Mouse (Mus musculus): ENCODE measurements around the gene Gm12216. TPM values are rescaled to one million over a fixed set of nuclear protein-coding genes. Genes with fewer than 3 reads are reported as not detected.
"Not testable (repeated sequence)": the region's sequence is repeated elsewhere in the genome, so short reads cannot be mapped to it uniquely, and the experiment has no call there.

The Gm12216 gene
- total RNA-seq, 2 experiments from 2014 or later, result not detected

GRCm38 (mm10) chr11:53758033-53758432, 101.0 kb downstream of the Gm12216 start:
- not testable (repeated sequence) for ATAC-seq (replicated peaks; ENCODE audit: low FRiP score, poor library complexity, severe bottlenecking)

- no peak for ATAC-seq (replicated peaks; ENCODE audit: low FRiP score, poor library complexity, severe bottlenecking)
Observed at GRCm38 (mm10) chr11:53757612-53758011, 101.4 kb downstream of the Gm12216 start.

- ATAC-seq (replicated peaks; ENCODE audit: low FRiP score, poor library complexity, severe bottlenecking), result no peak
Observed at GRCm38 (mm10) chr11:53755011-53755595, 104.0 kb downstream of the Gm12216 start.

GRCm38 (mm10) chr11:53749716-53750352, 109.2 kb downstream of the Gm12216 start:
- ATAC-seq (replicated peaks; ENCODE audit: low FRiP score, poor library complexity, severe bottlenecking), result no peak

DNA sequence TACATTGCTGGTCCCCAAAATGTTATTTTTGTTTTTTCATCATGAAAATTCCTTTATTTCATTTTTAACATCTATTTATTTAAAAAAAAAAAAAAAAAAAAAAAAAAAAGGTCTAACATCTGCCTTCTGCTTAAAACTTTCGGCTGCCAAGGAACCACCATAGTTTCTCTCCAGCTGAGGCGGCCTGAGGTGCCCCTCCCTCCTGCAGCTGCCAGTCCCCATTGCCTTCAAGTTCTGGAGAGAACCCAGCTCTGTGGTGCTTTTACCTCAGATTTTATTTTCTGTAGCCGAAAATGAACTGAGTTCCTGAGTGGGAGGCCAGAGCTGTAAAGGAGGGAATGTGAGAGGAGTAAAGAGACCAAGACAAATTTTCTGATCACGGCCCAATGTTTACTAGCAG, 109.8 kb downstream of the Gm12216 start:
- ATAC-seq (replicated peaks; ENCODE audit: low FRiP score, poor library complexity, severe bottlenecking), result no peak

GRCm38 (mm10) chr11:53748614-53749013, 110.4 kb downstream of the Gm12216 start:
- no peak for ATAC-seq (replicated peaks; ENCODE audit: low FRiP score, poor library complexity, severe bottlenecking)

DNA sequence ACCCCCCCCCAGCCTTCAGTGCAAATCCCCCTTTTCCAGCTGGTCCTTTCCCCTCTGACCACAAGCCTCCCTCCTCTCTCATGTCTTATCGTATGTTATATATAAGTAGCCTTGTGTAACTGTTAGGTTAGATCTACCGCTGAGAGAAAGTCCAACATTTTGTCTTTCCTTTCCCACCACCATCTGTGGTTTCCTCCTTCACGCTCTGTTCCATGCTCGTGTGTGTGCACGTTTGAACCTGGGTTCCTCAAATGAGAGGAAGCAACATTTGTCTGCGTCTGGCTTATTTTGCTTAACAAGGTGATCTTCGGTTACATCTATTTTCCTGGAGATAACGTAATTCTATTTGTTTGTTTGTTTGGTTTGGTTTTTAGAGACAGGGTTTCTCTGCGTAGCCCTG, 111.1 kb downstream of the Gm12216 start:
- no peak for ATAC-seq (replicated peaks; ENCODE audit: low FRiP score, poor library complexity, severe bottlenecking)

DNA sequence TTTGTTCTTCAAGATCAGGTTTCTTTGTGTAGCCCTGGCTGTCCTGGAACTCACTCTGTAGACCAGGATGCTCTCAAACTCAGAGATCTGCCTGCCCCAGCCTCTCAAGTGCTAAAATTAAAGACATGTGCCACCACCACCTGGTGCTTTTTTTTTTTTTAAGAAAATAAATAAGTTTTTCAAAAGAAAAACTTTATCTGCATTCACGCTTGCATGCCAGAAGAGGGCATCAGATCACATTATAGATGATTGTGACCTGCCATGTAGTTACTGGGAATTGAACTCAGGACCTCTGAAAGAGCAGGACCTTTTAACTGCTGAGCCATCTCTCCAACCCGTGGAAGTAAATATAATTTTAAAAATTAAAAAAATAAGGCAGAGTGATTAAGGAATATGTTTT, 113.8 kb downstream of the Gm12216 start:
- no peak for ATAC-seq (replicated peaks; ENCODE audit: low FRiP score, poor library complexity, severe bottlenecking)

GRCm38 (mm10) chr11:53742353-53742752, 116.7 kb downstream of the Gm12216 start:
- no peak for ATAC-seq (replicated peaks; ENCODE audit: low FRiP score, poor library complexity, severe bottlenecking)

DNA sequence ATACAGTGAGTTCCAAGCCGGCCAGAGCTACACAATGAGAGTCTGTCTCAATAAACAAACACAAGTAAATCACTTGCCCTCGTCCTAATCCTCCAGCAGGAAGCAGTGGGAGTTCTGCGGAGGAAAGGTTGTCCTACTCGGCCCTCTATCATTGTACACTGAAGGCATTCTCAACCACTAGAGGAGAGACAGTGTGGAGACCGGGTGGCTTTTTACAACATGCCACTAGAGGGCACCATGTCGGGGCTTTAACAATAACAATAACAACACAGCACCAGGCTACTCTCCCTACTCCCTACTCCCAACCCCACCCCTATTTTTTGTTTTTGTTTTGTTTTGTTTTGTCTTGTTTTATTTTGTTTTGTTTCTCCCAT, 121.5 kb downstream of the Gm12216 start:
- ATAC-seq (replicated peaks; ENCODE audit: low FRiP score, poor library complexity, severe bottlenecking), result peak; percentile 66

DNA sequence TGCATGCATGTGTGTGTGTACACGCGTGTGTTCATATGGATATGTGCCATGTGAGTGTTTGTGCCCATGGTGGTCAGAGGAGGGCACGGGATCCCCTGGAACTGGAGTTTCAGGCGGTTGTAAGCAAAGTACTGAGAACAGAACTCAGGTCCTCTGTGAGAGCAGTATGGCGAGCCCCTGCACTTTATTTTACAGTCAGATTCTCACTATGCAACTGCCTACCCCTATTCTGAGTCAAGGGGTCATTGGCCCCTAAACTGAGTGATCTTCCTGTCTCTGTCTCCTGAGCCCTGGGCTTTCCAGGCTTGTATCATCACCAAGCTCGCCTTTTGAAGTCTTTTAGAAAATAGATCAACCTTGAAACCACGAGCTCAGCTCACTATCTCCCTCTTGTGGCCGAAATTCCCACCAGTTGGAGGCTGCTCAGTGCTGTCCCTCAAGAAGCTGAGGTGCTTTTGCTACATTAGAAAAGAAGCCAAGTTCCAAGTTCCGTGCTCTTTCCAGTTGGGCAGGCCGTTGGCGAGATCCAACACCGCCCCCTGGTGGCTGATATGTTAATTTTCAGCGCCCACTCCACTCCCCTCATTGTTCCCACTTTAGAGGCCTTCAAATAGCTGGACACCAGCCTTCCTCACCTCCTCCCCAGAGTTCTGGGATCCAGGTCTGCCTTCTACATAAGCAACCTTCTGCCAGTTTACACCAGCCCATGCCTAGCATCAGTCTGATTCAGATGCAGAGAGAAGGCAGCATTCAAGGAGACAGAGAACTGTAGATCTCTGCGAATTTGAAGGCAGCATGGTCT, 122.1 kb downstream of the Gm12216 start:
- peak; percentile 70 for ATAC-seq (replicated peaks; ENCODE audit: low FRiP score, poor library complexity, severe bottlenecking)

- peak; percentile 83 for ATAC-seq (replicated peaks; ENCODE audit: low FRiP score, poor library complexity, severe bottlenecking)
Observed at GRCm38 (mm10) chr11:53735682-53736245, 123.3 kb downstream of the Gm12216 start.

DNA sequence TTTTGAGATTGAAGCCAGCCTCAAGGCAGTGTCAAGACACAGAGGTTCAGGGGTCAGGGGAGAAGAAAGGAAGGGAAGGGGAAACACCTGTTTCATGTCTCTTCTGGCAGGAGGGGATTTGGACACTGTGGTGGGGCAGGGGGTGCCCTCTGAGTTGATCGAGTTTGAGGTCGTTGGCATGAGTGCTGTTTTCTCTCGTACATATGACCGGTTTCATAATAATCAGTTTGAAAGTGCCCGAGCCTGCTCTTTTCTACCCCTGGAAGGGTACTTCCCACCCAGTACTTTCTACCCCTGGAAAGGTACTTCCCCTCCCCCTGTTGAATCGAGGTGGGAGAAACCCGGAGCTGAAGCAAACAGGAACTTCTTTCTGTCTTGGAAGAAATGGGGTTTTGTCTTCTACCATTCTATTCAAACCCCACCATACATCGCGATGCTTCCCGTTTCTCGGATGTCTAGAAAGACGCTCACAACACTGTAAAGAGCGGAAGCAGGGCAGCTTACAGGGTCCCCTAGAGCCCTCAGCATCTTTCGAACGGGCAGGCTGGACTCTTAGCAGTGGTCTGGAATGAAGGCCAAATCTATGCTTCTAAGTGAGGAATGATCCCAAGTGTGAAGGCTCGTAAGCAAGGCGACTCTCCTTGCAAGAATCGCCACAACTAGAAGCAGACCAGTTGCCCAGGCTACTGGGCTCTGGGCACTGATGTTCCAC, 123.9 kb downstream of the Gm12216 start:
- ATAC-seq (replicated peaks; ENCODE audit: low FRiP score, poor library complexity, severe bottlenecking), result no peak

DNA sequence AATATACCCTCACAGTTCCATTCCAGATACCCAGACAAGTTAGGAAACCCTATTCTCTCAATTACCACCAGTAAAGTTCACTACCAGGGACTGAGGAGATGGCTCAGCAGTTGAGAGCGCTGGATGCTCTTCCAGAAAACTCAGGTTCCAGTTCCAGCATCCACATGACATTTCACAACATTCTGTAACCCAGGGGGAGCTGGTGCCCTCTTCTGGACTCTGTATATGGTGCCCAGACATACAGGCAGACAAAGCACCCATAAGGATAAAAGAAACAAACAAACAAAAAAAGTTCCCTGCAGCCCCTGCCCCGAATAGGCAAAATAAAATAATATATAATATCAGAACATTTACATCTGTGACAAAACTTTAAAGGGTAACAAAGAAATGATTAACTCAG, 124.6 kb downstream of the Gm12216 start:
- no peak for ATAC-seq (replicated peaks; ENCODE audit: low FRiP score, poor library complexity, severe bottlenecking)

GRCm38 (mm10) chr11:53733824-53734223, 125.2 kb downstream of the Gm12216 start:
- ATAC-seq (replicated peaks; ENCODE audit: low FRiP score, poor library complexity, severe bottlenecking), result no peak

Other genes with a start within 250 kb of the Gm12216 start
- 6.8 TPM in 1 of 2 replicates, not detected in the other for gene Il4, start 240.6 kb downstream of the Gm12216 start, total RNA-seq (2015; ENCODE audit: low replicate concordance)
- gene Il4, start 240.6 kb downstream of the Gm12216 start, total RNA-seq (2017; ENCODE audit: low replicate concordance), result not detected in 2 replicates
- not detected in 2 replicates for gene Il13, start 224.6 kb downstream of the Gm12216 start, total RNA-seq (2015; ENCODE audit: low replicate concordance)
- not detected in 2 replicates for gene Il13, start 224.6 kb downstream of the Gm12216 start, total RNA-seq (2017; ENCODE audit: low replicate concordance)
- gene Rad50, start 151.9 kb downstream of the Gm12216 start, total RNA-seq (2015; ENCODE audit: low replicate concordance), result 23.1 and 46.5 TPM in 2 replicates
- gene Rad50, start 151.9 kb downstream of the Gm12216 start, total RNA-seq (2017; ENCODE audit: low replicate concordance), result 26.7 and 30.7 TPM in 2 replicates
- not detected in 2 replicates for gene Il5, start 138.5 kb downstream of the Gm12216 start, total RNA-seq (2015; ENCODE audit: low replicate concordance)
- gene Il5, start 138.5 kb downstream of the Gm12216 start, total RNA-seq (2017; ENCODE audit: low replicate concordance), result not detected in 2 replicates
- gene Irf1, start 89.2 kb downstream of the Gm12216 start, total RNA-seq (2015; ENCODE audit: low replicate concordance), result 10.1 and 10.9 TPM in 2 replicates
- gene Irf1, start 89.2 kb downstream of the Gm12216 start, total RNA-seq (2017; ENCODE audit: low replicate concordance), result 7.2 and 38.7 TPM in 2 replicates
- not detected in 2 replicates for gene Gm17334, start 86.1 kb downstream of the Gm12216 start, total RNA-seq (2015; ENCODE audit: low replicate concordance)
- not detected in 2 replicates for gene Gm17334, start 86.1 kb downstream of the Gm12216 start, total RNA-seq (2017; ENCODE audit: low replicate concordance)
- gene Slc22a5, start 32.4 kb upstream of the Gm12216 start, total RNA-seq (2015; ENCODE audit: low replicate concordance), result 2.1 and 3.2 TPM in 2 replicates
- gene Slc22a5, start 32.4 kb upstream of the Gm12216 start, total RNA-seq (2017; ENCODE audit: low replicate concordance), result 3.2 and 3.7 TPM in 2 replicates
- 4.7 and 7.5 TPM in 2 replicates for gene Slc22a21, start 121.1 kb upstream of the Gm12216 start, total RNA-seq (2015; ENCODE audit: low replicate concordance)
- 4.2 and 11.9 TPM in 2 replicates for gene Slc22a21, start 121.1 kb upstream of the Gm12216 start, total RNA-seq (2017; ENCODE audit: low replicate concordance)
- 82.9 and 109 TPM in 2 replicates for gene Slc22a4, start 168.8 kb upstream of the Gm12216 start, total RNA-seq (2015; ENCODE audit: low replicate concordance)
- 115 and 153 TPM in 2 replicates for gene Slc22a4, start 168.8 kb upstream of the Gm12216 start, total RNA-seq (2017; ENCODE audit: low replicate concordance)
- not detected in 2 replicates for gene Pdlim4, start 209.8 kb upstream of the Gm12216 start, total RNA-seq (2015; ENCODE audit: low replicate concordance)
- gene Pdlim4, start 209.8 kb upstream of the Gm12216 start, total RNA-seq (2017; ENCODE audit: low replicate concordance), result not detected in 2 replicates
- gene P4ha2, start 240.8 kb upstream of the Gm12216 start, total RNA-seq (2015; ENCODE audit: low replicate concordance), result not detected in 2 replicates
- gene P4ha2, start 240.8 kb upstream of the Gm12216 start, total RNA-seq (2017; ENCODE audit: low replicate concordance), result not detected in 2 replicates

All from erythroid progenitor cell, adult 5-6 weeks (primary cell).